Mouse (Mus musculus) layer of hippocampus, adult 8-10 months (tissue): ENCODE measurements around the gene Oxld1. TPM values are rescaled to one million over a fixed set of nuclear protein-coding genes. Genes with fewer than 3 reads are reported as not detected.

Experiments used
- DNase-seq, 2 experiments: peaks; one replicate each; pipeline ENCODE4 v3.0.0; 2022; ENCODE audit warnings: low spot score in 2 of 2
- total RNA-seq, 4 experiments: library from RNA; stranded (reverse); gene quantifications; 2 replicates each; pipeline ENCODE4 v1.2.4; 2022

Gene Oxld1
- total RNA-seq = 10 to 100 TPM; 15.7 to 19.0 (median 17.2) TPM

- DNase-seq = peak; percentile 57 to 74
These were observed at the start of gene Oxld1, which contains the start of gene Ccdc137 for GRCm38 (mm10) chr11:120457772-120458751. Oxld1 (minus strand) TSS chr11:120458068. Ccdc137 (plus strand) TSS chr11:120458115.

- DNase-seq = no peak
These were observed 49.0 kb upstream of the Oxld1 start for GRCm38 (mm10) chr11:120506899-120507298.

- DNase-seq = no peak
These were observed 47.8 kb upstream of the Oxld1 start for GRCm38 (mm10) chr11:120505661-120506060.

- DNase-seq = no peak
These were observed 43.8 kb upstream of the Oxld1 start for GRCm38 (mm10) chr11:120501701-120502100.

GRCm38 (mm10) chr11:120501018-120501417 is 43.1 kb upstream of the Oxld1 start:
- no peak for DNase-seq

GRCm38 (mm10) chr11:120500357-120500756 is 42.5 kb upstream of the Oxld1 start:
- DNase-seq = no peak

GRCm38 (mm10) chr11:120499894-120500293 is 42.0 kb upstream of the Oxld1 start:
- DNase-seq = no peak

GRCm38 (mm10) chr11:120498891-120499290 is 41.0 kb upstream of the Oxld1 start:
- no peak for DNase-seq

- DNase-seq = no peak
These were observed 40.4 kb upstream of the Oxld1 start for GRCm38 (mm10) chr11:120498226-120498625.

GRCm38 (mm10) chr11:120497436-120497835 is 39.6 kb upstream of the Oxld1 start:
- DNase-seq = no peak

- no peak for DNase-seq
These were observed 36.0 kb upstream of the Oxld1 start for GRCm38 (mm10) chr11:120493911-120494310.

- no peak for DNase-seq
These were observed 35.5 kb upstream of the Oxld1 start for GRCm38 (mm10) chr11:120493351-120493750.

GRCm38 (mm10) chr11:120492878-120493203 is 35.0 kb upstream of the Oxld1 start:
- no peak for DNase-seq

- no peak for DNase-seq
These were observed 34.4 kb upstream of the Oxld1 start for GRCm38 (mm10) chr11:120492024-120492877.

GRCm38 (mm10) chr11:120491317-120492023 is 33.6 kb upstream of the Oxld1 start, which contains the start of gene Slc25a10:
Slc25a10 (plus strand) TSS chr11:120491840.
- peak; percentile 73 to 81 for DNase-seq

GRCm38 (mm10) chr11:120490291-120491046 is 32.6 kb upstream of the Oxld1 start:
- DNase-seq = no peak

- DNase-seq = peak; percentile 54 to 65
These were observed 31.3 kb upstream of the Oxld1 start for GRCm38 (mm10) chr11:120489054-120489761.

GRCm38 (mm10) chr11:120488516-120488915 is 30.6 kb upstream of the Oxld1 start:
- DNase-seq = no peak

- DNase-seq = no peak
These were observed 27.4 kb upstream of the Oxld1 start for GRCm38 (mm10) chr11:120485251-120485650.
